Mouse (Mus musculus) B cell, adult 2 months (primary cell): ENCODE measurements at regions not wholly inside any gene's neighbourhood (a gene's known extent, or its start where the extent isn't known, plus 50 kb on each side); places are given as distances from the start of the nearest gene placed in this dataset.
"Not testable (repeated sequence)": the region's sequence is repeated elsewhere in the genome, so short reads cannot be mapped to it uniquely, and the experiment has no call there.

Source experiments
- DNase-seq, 2 experiments: peaks; one replicate each; pipeline ENCODE4 v3.0.0; 2022

DNA sequence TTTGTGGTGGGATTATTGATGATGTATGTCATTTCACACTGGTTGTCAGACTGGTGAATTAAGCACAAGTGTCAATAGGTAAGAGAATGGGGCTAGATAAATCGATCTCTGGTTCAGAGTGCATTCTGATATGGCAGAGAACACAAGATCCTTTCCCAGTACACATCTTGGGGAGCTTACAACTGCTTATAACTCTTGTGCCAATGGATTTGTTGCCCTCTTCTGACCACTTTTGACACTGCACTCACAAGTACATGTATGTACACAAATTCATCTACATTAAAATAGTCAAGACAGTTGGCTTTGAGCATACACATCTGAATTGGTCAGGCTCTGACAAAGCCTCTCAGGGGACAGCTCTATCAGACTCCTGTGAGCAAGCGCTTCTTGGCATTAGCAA, 738.1 kb downstream of the Trib2 start:
- no peak for DNase-seq

DNA sequence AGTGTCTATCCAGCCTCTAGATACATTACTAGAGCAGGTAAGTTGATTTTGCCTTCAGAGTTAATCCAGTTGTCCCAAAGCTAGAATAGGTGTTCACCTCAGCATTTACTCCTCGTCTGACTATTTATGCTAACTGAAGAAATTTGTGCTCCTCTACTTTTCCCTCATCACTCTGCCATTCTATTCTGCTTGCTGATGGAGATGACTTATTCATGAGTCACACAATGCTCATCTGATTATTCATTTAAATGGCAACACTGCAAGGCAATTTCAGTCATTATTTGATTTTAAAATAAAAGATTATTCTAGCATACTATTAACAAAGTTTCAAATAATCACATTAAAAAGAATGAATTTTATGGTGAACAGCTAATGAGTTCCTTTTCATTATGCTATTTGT, 752.4 kb downstream of the Trib2 start:
- DNase-seq = no peak

DNA sequence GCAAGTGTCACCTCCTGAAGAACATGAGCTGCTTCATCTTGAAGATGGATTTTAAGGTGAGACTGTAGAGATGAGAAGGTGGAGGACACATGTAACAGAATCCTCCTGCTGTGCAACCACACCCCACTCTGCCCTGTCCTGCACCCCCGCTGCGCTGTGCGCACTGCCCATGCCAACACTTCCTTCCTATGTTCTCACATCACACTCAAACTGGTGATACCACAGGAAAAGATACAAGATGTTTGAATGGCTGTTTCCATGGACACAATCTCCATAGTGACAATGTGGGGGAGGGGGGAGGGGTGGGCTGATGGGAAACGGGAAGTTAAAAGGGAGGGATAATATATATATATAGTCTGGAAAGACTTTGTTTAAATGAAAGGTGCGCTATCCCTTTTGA, 765.3 kb downstream of the Trib2 start:
- no peak for DNase-seq

DNA sequence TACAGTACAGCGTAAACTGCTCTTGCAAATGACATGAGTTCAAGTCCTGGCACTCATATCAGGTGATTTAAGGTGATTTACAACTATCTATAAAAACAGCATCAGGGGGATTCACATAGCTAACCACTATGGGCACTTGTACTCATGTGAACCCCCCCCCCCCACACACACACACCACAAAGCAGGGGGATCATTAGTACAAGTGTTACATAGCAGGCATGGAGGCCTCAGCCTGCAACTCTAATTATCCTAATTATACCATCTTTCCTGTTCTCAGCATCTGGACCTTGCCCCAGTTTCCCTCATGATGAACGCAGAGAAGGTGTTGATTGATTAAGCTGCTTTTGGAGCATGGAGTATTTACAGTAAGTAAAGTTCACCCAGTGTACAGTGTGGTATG, 773.5 kb downstream of the Trib2 start:
- DNase-seq = no peak

DNA sequence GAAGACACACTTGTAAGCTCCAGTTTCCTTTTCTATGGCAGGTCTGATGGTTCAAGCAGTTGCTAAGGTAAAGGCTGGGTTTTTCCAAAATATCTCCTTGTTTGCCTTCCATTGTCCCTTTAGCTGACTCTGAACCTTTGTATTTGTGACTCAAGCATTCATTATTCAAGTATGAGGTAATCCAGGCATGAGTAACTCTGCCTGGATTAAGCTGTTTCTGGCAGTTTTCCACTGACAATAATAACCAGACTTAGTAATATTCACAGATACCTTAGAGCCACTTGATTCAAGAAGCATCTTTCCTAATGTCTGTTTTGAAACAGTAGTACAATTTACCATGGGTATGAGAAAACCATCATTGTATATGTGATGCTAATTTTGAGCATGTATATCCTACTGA, 805.6 kb downstream of the Trib2 start:
- no peak for DNase-seq

DNA sequence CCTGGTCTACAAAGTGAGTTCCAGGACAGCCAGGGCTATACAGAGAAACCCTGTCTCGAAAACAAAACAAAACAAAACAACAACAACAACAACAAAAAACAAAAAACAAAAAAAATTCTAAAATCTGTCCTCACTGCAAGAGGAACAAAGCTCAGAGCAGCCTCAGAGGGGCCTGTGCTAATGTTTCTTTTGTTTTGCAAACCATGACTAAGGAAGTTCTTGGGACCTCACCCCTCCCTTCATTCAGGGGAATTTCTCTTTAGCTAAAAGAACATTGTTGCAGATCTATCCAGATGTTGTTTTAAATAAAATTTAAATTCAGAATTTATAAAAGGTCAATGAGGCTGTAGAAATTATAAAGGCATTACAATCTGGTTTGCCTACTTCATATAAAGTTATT, 814.3 kb downstream of the Trib2 start:
- not testable (repeated sequence) for DNase-seq
